Mouse (Mus musculus): ENCODE results near the gene Susd5. TPM values are rescaled to one million over a fixed set of nuclear protein-coding genes. Genes with fewer than 3 reads are reported as not detected.
A peak's percentile ranks its signal among the peaks of the same experiment; 100 is the strongest.
"Not testable (repeated sequence)": the region's sequence is repeated elsewhere in the genome, so short reads cannot be mapped to it uniquely, and the experiment has no call there.

Gene Susd5
- polyA plus RNA-seq, 1 experiment, result not detected

DNA sequence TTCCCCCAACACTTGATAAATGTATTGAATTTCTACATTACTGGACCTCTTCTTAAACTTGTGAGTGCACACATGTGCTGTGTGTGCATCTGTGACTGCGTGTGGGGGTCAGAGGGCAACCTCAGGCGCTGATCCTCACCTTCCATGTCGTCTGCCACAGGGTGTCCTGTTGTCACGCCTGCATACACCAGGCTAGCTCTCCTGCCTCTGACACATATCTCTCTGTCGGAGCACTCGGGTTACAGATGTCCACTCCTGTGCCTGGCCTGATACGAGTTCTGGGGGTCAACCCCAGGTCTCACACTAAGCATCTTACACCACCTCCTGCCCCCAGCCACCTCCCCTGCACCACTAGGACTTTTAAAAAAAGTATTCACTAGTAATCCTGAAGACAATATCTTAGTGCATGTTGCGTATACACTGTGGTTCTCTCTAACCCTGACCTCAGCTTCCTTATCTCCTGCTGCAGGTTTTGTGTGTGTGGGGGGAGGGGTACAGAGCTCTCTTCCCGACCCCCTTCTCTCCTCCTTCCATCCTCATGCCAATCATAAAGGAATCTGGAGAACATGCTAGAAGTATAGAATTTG lies 41.9 kb downstream of the Susd5 start:
- Histone ChIP-seq H3K27me3 (replicated peaks) (peaks cover 19% of the 10 kb centered on the region), H3K4me1 (peaks cover 19% of the 10 kb centered on the region), H3K36me3 (replicated peaks; ENCODE audit: low read length) (no peaks in the 10 kb centered on the region), H3K9me3 (peaks cover 28% of the 10 kb centered on the region), H3K4me3 (replicated peaks) (peak overlapping the region; percentile 8)
- TF ChIP-seq FLI1 (IDR thresholded peaks at IDR 0.05; ENCODE audit: low read length), result no peak
- TF ChIP-seq GATA1 (IDR thresholded peaks at IDR 0.05; ENCODE audit: borderline replicate concordance, low read length), result no peak

DNA sequence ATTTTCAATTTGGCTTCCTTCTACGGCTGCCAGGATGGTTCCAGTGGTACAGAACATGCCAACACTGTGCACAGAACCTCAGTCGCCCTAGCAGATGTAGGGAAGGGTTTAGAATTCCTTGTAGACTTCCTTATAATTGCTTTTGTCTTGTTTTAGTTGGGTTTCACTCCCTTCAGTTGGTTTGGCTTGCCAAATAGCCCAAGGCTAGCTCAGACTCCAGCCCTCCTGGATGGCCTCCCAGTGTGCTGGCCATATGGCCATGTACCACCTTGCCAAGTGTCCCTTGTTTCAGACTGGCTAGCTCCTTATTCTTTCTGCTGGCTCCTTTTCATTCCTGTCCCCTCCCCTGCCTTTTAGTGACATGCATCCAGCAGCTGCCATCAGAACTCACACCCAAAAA lies 53.3 kb downstream of the Susd5 start:
- H3K9me3 ChIP-seq, result peaks cover 30% of the 10 kb centered on the region
- peaks cover 25% of the 10 kb centered on the region for H3K4me1 ChIP-seq
- peaks cover 5% of the 10 kb centered on the region for H3K27me3 ChIP-seq (replicated peaks)
- peaks cover 8% of the 10 kb centered on the region for H3K36me3 ChIP-seq (replicated peaks; ENCODE audit: low read length)
- TF ChIP-seq GATA1 (IDR thresholded peaks at IDR 0.05; ENCODE audit: borderline replicate concordance, low read length) (no peak), FLI1 (IDR thresholded peaks at IDR 0.05; ENCODE audit: low read length) (no peak)
- no peak overlapping the region for H3K4me3 ChIP-seq (replicated peaks)

DNA sequence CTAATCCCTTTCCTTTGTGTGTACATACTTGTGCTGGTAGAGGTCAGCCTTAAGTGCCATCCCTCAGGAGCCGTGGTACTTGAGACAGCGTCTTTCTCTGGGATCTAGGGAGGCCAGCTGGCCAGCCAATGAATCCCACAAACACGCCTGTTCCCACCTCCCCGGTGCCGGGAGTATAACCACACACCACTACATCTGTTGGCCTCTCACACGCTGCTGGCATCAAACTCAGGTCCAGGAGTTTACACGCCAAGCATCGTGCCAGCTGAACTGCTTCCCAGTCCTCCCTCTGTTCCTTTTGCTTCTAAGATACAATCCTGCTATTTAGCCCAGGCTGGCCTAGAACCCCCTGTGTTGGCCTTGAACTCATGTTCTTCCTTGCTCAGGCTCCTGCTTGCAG lies 54.2 kb downstream of the Susd5 start:
- TF ChIP-seq GATA1 (IDR thresholded peaks at IDR 0.05; ENCODE audit: borderline replicate concordance, low read length) (no peak), FLI1 (IDR thresholded peaks at IDR 0.05; ENCODE audit: low read length) (no peak)
- peaks cover 8% of the 10 kb centered on the region for H3K36me3 ChIP-seq (replicated peaks; ENCODE audit: low read length)

DNA sequence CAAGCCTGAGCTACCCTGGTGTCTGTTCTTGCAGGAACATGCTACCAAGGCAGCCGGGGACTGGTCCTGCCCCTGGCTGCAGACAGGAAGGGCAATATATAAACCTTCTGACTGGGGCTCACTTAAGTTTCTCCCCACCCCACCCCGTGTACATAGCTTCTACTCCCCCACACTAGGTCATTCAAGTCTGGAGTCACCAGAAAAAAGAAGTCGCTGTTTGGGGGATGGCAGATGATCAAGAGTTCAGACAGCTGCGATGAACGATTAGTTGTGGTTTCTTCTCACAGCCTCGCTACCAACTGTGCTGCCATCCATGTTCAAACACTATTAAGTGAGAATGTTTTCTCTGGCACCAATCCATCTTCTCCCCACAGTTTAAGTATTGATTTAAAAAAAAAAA lies 55.3 kb downstream of the Susd5 start:
- Histone ChIP-seq H3K36me3 (replicated peaks; ENCODE audit: low read length) (peaks cover 8% of the 10 kb centered on the region), H3K9me3 (peaks cover 30% of the 10 kb centered on the region), H3K27me3 (replicated peaks) (peaks cover 5% of the 10 kb centered on the region), H3K4me1 (peaks cover 28% of the 10 kb centered on the region), H3K4me3 (replicated peaks) (no peak overlapping the region)
- no peak for TF ChIP-seq FLI1 (IDR thresholded peaks at IDR 0.05; ENCODE audit: low read length)
- TF ChIP-seq GATA1 (IDR thresholded peaks at IDR 0.05; ENCODE audit: borderline replicate concordance, low read length), result no peak

More for the DNA sequence above, 54.2 kb downstream of the Susd5 start:
- H3K4me1 ChIP-seq, result peaks cover 28% of the 10 kb centered on the region
- peaks cover 5% of the 10 kb centered on the region for H3K27me3 ChIP-seq (replicated peaks)
- H3K4me3 ChIP-seq (replicated peaks), result no peak overlapping the region
- peaks cover 30% of the 10 kb centered on the region for H3K9me3 ChIP-seq

DNA sequence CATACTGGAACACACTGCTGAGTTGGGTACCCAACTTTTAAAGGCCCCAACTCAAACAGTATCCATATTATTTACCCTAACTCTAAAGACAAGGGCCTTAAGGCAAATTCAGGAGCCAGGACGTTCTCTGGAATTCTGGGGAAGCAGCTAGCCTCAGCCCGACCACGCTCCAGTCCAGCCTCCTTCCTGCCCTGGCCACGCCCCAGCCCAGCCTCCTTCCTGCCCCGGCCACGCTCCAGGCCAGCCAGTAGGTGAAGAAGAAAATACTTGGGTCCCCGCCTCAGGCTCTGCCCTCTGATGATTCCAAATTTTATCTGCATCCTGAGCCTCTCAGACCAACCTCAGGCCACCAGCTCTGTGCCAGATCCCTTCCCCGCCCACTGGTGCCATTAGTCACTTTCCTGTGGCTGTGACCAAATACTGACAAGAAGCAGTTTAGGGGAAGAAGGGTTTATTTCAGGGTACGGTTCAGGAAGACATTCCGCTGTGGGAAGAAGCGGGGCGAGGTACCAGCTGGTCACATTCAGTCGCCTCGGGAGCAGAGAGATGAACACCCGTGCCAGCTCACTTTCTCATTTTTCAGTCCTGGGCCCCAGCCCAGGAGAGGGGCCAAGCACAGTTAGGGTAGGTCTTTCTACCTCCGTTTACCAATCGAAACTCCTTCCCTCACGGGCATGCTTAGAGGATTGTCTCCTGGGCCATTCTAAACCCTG lies 57.1 kb downstream of the Susd5 start:
- TF ChIP-seq FLI1 (IDR thresholded peaks at IDR 0.05; ENCODE audit: low read length) (no peak), GATA1 (IDR thresholded peaks at IDR 0.05; ENCODE audit: borderline replicate concordance, low read length) (no peak)
- H3K9me3 ChIP-seq, result peaks cover 30% of the 10 kb centered on the region
- H3K4me1 ChIP-seq, result peaks cover 28% of the 10 kb centered on the region
- H3K27me3 ChIP-seq (replicated peaks), result peaks cover 5% of the 10 kb centered on the region
- H3K36me3 ChIP-seq (replicated peaks; ENCODE audit: low read length), result peaks cover 8% of the 10 kb centered on the region
- peak overlapping the region; percentile 23 for H3K4me3 ChIP-seq (replicated peaks)

DNA sequence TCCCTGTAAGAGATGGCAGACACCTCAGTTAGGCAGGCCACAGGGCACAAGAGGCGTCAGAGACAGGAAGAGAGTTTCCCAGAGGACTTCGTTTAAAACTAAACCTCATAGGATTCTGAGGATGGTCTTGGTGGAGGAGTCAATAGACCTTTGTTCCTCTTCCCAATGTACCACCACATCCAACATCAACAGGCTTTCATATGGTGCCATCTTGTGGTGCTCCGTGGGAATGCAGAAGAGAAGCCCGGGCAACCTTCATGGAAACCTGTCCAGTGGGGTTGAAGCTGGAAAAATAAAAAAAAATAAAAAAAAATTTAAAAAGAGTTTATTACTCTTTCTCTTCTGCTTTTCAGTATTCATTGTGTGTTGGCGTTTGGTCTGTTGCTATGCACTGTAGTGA lies 59.7 kb downstream of the Susd5 start:
- not testable (repeated sequence) for H3K27me3 ChIP-seq (replicated peaks); H3K36me3 ChIP-seq (replicated peaks; ENCODE audit: low read length); H3K4me3 ChIP-seq (replicated peaks)
- H3K9me3 ChIP-seq, result peaks cover 22% of the 10 kb centered on the region
- peaks cover 28% of the 10 kb centered on the region for H3K4me1 ChIP-seq

DNA sequence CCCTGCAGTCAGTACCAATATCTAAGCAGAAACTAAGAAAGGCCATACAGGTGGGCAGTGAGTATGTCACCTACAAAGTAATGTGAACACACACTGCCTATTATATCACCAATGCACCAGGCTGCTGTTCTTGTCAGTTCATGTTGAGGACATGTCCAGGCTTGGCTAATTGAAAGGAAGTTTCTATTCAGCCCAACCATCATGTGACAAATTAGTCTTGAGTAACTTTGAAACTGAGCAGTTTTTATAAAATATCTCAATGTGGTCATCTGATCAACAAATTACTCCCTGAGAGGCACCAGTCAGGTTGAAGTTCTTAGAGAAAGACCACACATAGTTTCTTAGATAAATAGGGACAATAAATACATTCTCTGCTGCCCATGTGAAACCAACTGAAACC lies 65.9 kb downstream of the Susd5 start:
- H3K9me3 ChIP-seq; H3K4me3 ChIP-seq (replicated peaks); H3K4me1 ChIP-seq; H3K36me3 ChIP-seq (replicated peaks; ENCODE audit: low read length); H3K27me3 ChIP-seq (replicated peaks): not testable (repeated sequence)

DNA sequence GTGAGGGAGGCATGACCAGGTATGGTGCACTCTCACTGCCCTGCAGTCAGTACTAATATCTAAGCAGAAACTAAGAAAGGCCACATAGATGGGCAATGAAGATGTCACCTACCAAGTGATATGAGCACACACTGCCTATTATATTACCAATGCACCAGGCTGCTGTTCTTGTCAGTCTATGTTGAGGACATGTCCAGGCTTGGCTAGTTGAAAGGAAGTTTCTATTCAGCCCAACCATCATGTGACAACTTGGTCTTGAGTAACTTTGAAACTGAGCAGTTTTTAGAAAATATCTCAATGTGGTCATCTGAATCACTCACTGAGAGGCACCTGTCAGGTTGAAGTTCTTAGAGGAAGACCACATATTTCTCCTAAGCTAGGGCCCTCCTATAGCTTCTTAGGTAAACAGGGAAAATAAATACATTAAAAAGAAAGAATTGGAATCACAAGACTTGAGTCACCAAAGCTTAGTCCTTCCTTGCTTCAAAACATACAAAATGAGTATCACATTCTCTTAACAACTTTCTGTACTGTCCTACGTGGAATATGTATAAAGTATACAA lies 72.4 kb downstream of the Susd5 start:
- not testable (repeated sequence) for H3K27me3 ChIP-seq (replicated peaks); H3K9me3 ChIP-seq; H3K4me3 ChIP-seq (replicated peaks); H3K4me1 ChIP-seq; H3K36me3 ChIP-seq (replicated peaks; ENCODE audit: low read length)

Other genes starting within 250 kb of the Susd5 start
- gene Ubp1, start 126.2 kb upstream of the Susd5 start, polyA plus RNA-seq (2012; ENCODE audit: insufficient read depth, low replicate concordance), result 10.6 and 19.9 TPM in 2 replicates
- 0.70 and 1.8 TPM in 2 replicates for gene Fbxl2, start 10.9 kb upstream of the Susd5 start, polyA plus RNA-seq (2012; ENCODE audit: insufficient read depth, low replicate concordance)